Mouse (Mus musculus) liver, embryonic 12.5 days (tissue): Measurements from ENCODE around the gene Cap2. TPM values are rescaled to one million over a fixed set of nuclear protein-coding genes. Genes with fewer than 3 reads are reported as not detected.

ENCODE experiments used
- ATAC-seq: fragments of 200-750 bp; cut with Nextera tagmentation; 2 replicates; pipeline ENCODE4 v1.8.0; 2017; ENCODE audit warnings: moderate number of reproducible peaks, mild to moderate bottlenecking, moderate library complexity
- H3K27ac ChIP-seq: fragments of 300-500 bp; sonication (generic); 2 replicates; pipeline ENCODE4 v1.5.1; 2016; ENCODE audit warnings: mild to moderate bottlenecking
- H3K27me3 ChIP-seq: fragments of 300-500 bp; sonication (generic); replicated peaks from 2 replicates; pipeline ENCODE4 v1.6.1; 2016; ENCODE audit warnings: mild to moderate bottlenecking, moderate library complexity
- H3K36me3 ChIP-seq: fragments of 300-500 bp; sonication (generic); 2 replicates; pipeline ENCODE4 v1.6.1; 2016; ENCODE audit warnings: mild to moderate bottlenecking, moderate library complexity
- H3K4me1 ChIP-seq: fragments of 300-500 bp; sonication (generic); 2 replicates; pipeline ENCODE4 v1.6.1; 2016
- H3K4me2 ChIP-seq: fragments of 300-500 bp; sonication (generic); 2 replicates; pipeline ENCODE4 v1.6.1; 2016; ENCODE audit warnings: mild to moderate bottlenecking, moderate library complexity
- H3K4me3 ChIP-seq: fragments of 300-500 bp; sonication (generic); 2 replicates; pipeline ENCODE4 v1.5.1; 2016; ENCODE audit warnings: mild to moderate bottlenecking, moderate library complexity
- H3K9ac ChIP-seq: fragments of 300-500 bp; sonication (generic); 2 replicates; pipeline ENCODE4 v1.6.1; 2016; ENCODE audit warnings: mild to moderate bottlenecking, moderate library complexity
- H3K9me3 ChIP-seq: fragments of 300-500 bp; sonication (generic); replicated peaks from 2 replicates; pipeline ENCODE4 v1.6.1; 2016; ENCODE audit warnings: mild to moderate bottlenecking, moderate library complexity
- WGBS: fragments of 180-500 bp; shearing (Covaris S2); methylation state at CpG from one replicate; pipeline ENCODE4 v1.1.7; 2016; ENCODE audit not compliant: insufficient replicate concordance; 5-methylcytosine and 5-hydroxymethylcytosine counted together
- polyA plus RNA-seq: library from polyadenylated mRNA; unstranded; fragments of >200 nt; fragmentation: Nextera tagmentation; extraction: Ambion mirVana; gene quantifications from 2 replicates; pipeline ENCODE4 v1.2.1, GENCODE M21; 2016

Cap2 gene
- polyA plus RNA-seq, 1 experiment from 2014 or later: 2.4 TPM

GRCm38 (mm10) chr13:46683370-46683769, 181.7 kb downstream of the Cap2 start:
- H3K4me3 ChIP-seq: no peak overlapping the region
- H3K27me3 ChIP-seq: no peaks in the 10 kb centered on the region
- H3K4me2 ChIP-seq: no peak overlapping the region
- H3K9ac ChIP-seq: no peak overlapping the region
- no peak overlapping the region for H3K27ac ChIP-seq
- no peak for ATAC-seq
- peaks cover 92% of the 10 kb centered on the region for H3K36me3 ChIP-seq
- H3K9me3 ChIP-seq: no peaks in the 10 kb centered on the region
- no peaks in the 10 kb centered on the region for H3K4me1 ChIP-seq
- WGBS: 86% methylated on average over 1 of the region's 1 CpGs

GRCm38 (mm10) chr13:46690559-46691241, 189.1 kb downstream of the Cap2 start:
- no peak overlapping the region for H3K27ac ChIP-seq
- 70% methylated on average over 4 of the region's 4 CpGs for WGBS
- H3K9ac ChIP-seq: no peak overlapping the region
- H3K9me3 ChIP-seq: no peaks in the 10 kb centered on the region
- H3K27me3 ChIP-seq: no peaks in the 10 kb centered on the region
- peaks cover 9% of the 10 kb centered on the region; the same call in 1 of the 2 replicates for H3K4me1 ChIP-seq
- H3K4me2 ChIP-seq: no peak overlapping the region
- ATAC-seq: no peak
- H3K4me3 ChIP-seq: no peak overlapping the region
- H3K36me3 ChIP-seq: peaks cover 94% of the 10 kb centered on the region

- no peak for ATAC-seq
- Histone ChIP-seq H3K27me3 (no peaks in the 10 kb centered on the region), H3K4me3 (no peak overlapping the region), H3K4me1 (peaks cover 9% of the 10 kb centered on the region; the same call in 1 of the 2 replicates), H3K27ac (no peak overlapping the region), H3K36me3 (peaks cover 84% of the 10 kb centered on the region), H3K9ac (no peak overlapping the region), H3K4me2 (no peak overlapping the region), H3K9me3 (no peaks in the 10 kb centered on the region)
- WGBS: 70% methylated on average over 1 of the region's 1 CpGs
Observed at GRCm38 (mm10) chr13:46695296-46695908, 193.8 kb downstream of the Cap2 start.

- 90% methylated on average over 1 of the region's 1 CpGs for WGBS
- no peaks in the 10 kb centered on the region for H3K9me3 ChIP-seq
- ATAC-seq: no peak
- peaks cover 82% of the 10 kb centered on the region for H3K36me3 ChIP-seq
- no peak overlapping the region for H3K27ac ChIP-seq
- H3K4me3 ChIP-seq: no peak overlapping the region
- no peaks in the 10 kb centered on the region for H3K27me3 ChIP-seq
- no peak overlapping the region for H3K4me2 ChIP-seq
- H3K4me1 ChIP-seq: peaks cover 4% of the 10 kb centered on the region; the same call in 1 of the 2 replicates
- no peak overlapping the region for H3K9ac ChIP-seq
Observed at GRCm38 (mm10) chr13:46695932-46696331, 194.3 kb downstream of the Cap2 start.

GRCm38 (mm10) chr13:46696788-46697187, 195.1 kb downstream of the Cap2 start:
- no peak for ATAC-seq
- WGBS: 85% methylated on average over 2 of the region's 2 CpGs
- Histone ChIP-seq H3K27me3 (no peaks in the 10 kb centered on the region), H3K9me3 (no peaks in the 10 kb centered on the region), H3K4me3 (no peak overlapping the region), H3K27ac (no peak overlapping the region), H3K4me2 (no peak overlapping the region), H3K36me3 (peaks cover 82% of the 10 kb centered on the region), H3K4me1 (no peaks in the 10 kb centered on the region), H3K9ac (no peak overlapping the region)

- H3K9me3 ChIP-seq: no peaks in the 10 kb centered on the region
- no peaks in the 10 kb centered on the region for H3K27me3 ChIP-seq
- H3K4me3 ChIP-seq: no peak overlapping the region
- no peak overlapping the region for H3K4me2 ChIP-seq
- no peak for ATAC-seq
- H3K36me3 ChIP-seq: peaks cover 83% of the 10 kb centered on the region
- no peak overlapping the region for H3K27ac ChIP-seq
- WGBS: 86% methylated on average over 1 of the region's 1 CpGs
- H3K4me1 ChIP-seq: no peaks in the 10 kb centered on the region
- H3K9ac ChIP-seq: no peak overlapping the region
Observed at GRCm38 (mm10) chr13:46699372-46699771, 197.7 kb downstream of the Cap2 start.

Other genes starting within 250 kb of the Cap2 start
- gene Stmnd1, start 228.1 kb upstream of the Cap2 start, polyA plus RNA-seq: not detected in 2 replicates
- gene Rbm24, start 83.4 kb upstream of the Cap2 start, polyA plus RNA-seq: 0.13 and 0.63 TPM in 2 replicates
- 6.6 and 7.0 TPM in 2 replicates for gene Fam8a1, start 167.7 kb downstream of the Cap2 start, polyA plus RNA-seq
- 38.3 and 39.0 TPM in 2 replicates for gene Nup153, start 226.1 kb downstream of the Cap2 start, polyA plus RNA-seq